Mouse (Mus musculus) MEL (cell line): ENCODE data around the gene Lins1. TPM values are rescaled to one million over a fixed set of nuclear protein-coding genes. Genes with fewer than 3 reads are reported as not detected.

ENCODE experiments used
- DNase-seq: peaks from one replicate; pipeline ENCODE4 v3.0.0; 2011; ENCODE audit warnings: low read depth, low spot score
- H3K27ac ChIP-seq: 2 replicates; pipeline ENCODE4 v1.5.1; 2012; ENCODE audit warnings: low read depth, mild to moderate bottlenecking, control low read depth, low read length, moderate library complexity; ENCODE audit not compliant: control insufficient read depth
- H3K27me3 ChIP-seq, 2 experiments: fragments of 150-350 bp in 1 of 2; sonication (generic) in 1 of 2; 2 replicates each; pipeline ENCODE4 v1.6.1; 2012; ENCODE audit warnings: low read length in 2 of 2, mild to moderate bottlenecking in 2 of 2, improper control_type of control experiment in 1 of 2, moderate library complexity in 1 of 2; ENCODE audit not compliant: insufficient read depth in 2 of 2, control insufficient read depth in 1 of 2
- H3K36me3 ChIP-seq, 2 experiments: 2 replicates each; pipeline ENCODE4 v1.6.1; 2012 to 2014; ENCODE audit warnings: low read length in 2 of 2, improper control_type of control experiment in 1 of 2, inconsistent platforms in 1 of 2, mild to moderate bottlenecking in 1 of 2; ENCODE audit not compliant: insufficient read depth in 2 of 2, control insufficient read depth in 1 of 2
- H3K4me1 ChIP-seq, 2 experiments: fragments of 150-350 bp in 1 of 2; sonication (generic) in 1 of 2; 2 replicates each; pipeline ENCODE4 v1.6.1; 2012; ENCODE audit warnings: low read length in 2 of 2, improper control_type of control experiment in 1 of 2, mild to moderate bottlenecking in 1 of 2; ENCODE audit not compliant: insufficient read depth in 2 of 2, control insufficient read depth in 1 of 2
- H3K4me3 ChIP-seq, 2 experiments: fragments of 150-350 bp in 1 of 2; sonication (generic) in 1 of 2; 2 replicates each; pipeline ENCODE4 v1.5.1; 2012; ENCODE audit warnings: low read depth in 2 of 2, low read length in 2 of 2, mild to moderate bottlenecking in 2 of 2, moderate library complexity in 2 of 2, control low read depth in 1 of 2, improper control_type of control experiment in 1 of 2; ENCODE audit not compliant: control insufficient read depth in 1 of 2, insufficient read depth in 1 of 2
- H3K79me2 ChIP-seq: 2 replicates; pipeline ENCODE4 v1.6.1; 2012; ENCODE audit warnings: mild to moderate bottlenecking, low read length, moderate library complexity; ENCODE audit not compliant: control insufficient read depth, poor library complexity, insufficient read depth
- H3K9ac ChIP-seq: 2 replicates; pipeline ENCODE4 v1.6.1; 2012; ENCODE audit warnings: low read depth, mild to moderate bottlenecking, control low read depth, low read length, moderate library complexity; ENCODE audit not compliant: control insufficient read depth, poor library complexity, severe bottlenecking
- H3K9me3 ChIP-seq: fragments of 150-350 bp; sonication (generic); replicated peaks from 2 replicates; pipeline ENCODE4 v1.6.1; 2012; ENCODE audit warnings: mild to moderate bottlenecking, low read length, improper control_type of control experiment, moderate library complexity; ENCODE audit not compliant: insufficient read depth
- CHD1 ChIP-seq: IDR thresholded peaks from 2 replicates; pipeline ENCODE4 v1.6.1; 2012; ENCODE audit warnings: low read depth, mild to moderate bottlenecking, inconsistent platforms, low read length, improper control_type of control experiment
- EP300 ChIP-seq, 2 experiments: IDR thresholded peaks; 2 replicates each; pipeline ENCODE4 v1.6.1; 2011; ENCODE audit warnings: improper control_type of control experiment in 2 of 2, low read length in 2 of 2, low read depth in 1 of 2, mild to moderate bottlenecking in 1 of 2
- ETS1 ChIP-seq: IDR thresholded peaks from 2 replicates; pipeline ENCODE4 v1.6.1; 2012; ENCODE audit warnings: low read depth, mild to moderate bottlenecking, inconsistent platforms, low read length, improper control_type of control experiment, moderate library complexity
- GABPA ChIP-seq: IDR thresholded peaks from 2 replicates; pipeline ENCODE4 v1.6.1; 2012; ENCODE audit warnings: low read depth, mild to moderate bottlenecking, inconsistent platforms, low read length, improper control_type of control experiment, moderate library complexity
- GATA1 ChIP-seq: IDR thresholded peaks from 2 replicates; pipeline ENCODE4 v1.6.1; 2011; ENCODE audit warnings: low read depth, low read length, improper control_type of control experiment
- KAT2A ChIP-seq: conservative IDR thresholded peaks from 2 replicates; pipeline ENCODE4 v1.6.1; 2012; ENCODE audit warnings: low read depth, low read length, improper control_type of control experiment, inconsistent platforms
- MAFK ChIP-seq: IDR thresholded peaks from 2 replicates; pipeline ENCODE4 v1.6.1; 2011; ENCODE audit warnings: low read depth, mild to moderate bottlenecking, low read length, improper control_type of control experiment, borderline replicate concordance
- MAX ChIP-seq: IDR thresholded peaks from 2 replicates; pipeline ENCODE4 v1.6.1; 2011; ENCODE audit warnings: low read length, improper control_type of control experiment
- MXI1 ChIP-seq: IDR thresholded peaks from 2 replicates; pipeline ENCODE4 v1.6.1; 2011; ENCODE audit warnings: mild to moderate bottlenecking, low read depth, low read length, improper control_type of control experiment
- MYC ChIP-seq: IDR thresholded peaks from 2 replicates; pipeline ENCODE4 v1.6.1; 2011; ENCODE audit warnings: low read depth, mild to moderate bottlenecking, low read length, improper control_type of control experiment, moderate library complexity
- NELFE ChIP-seq: IDR thresholded peaks from 2 replicates; pipeline ENCODE4 v1.6.1; 2011; ENCODE audit warnings: low read depth, low read length, improper control_type of control experiment
- POLR2AphosphoS2 ChIP-seq: IDR thresholded peaks from 2 replicates; pipeline ENCODE4 v1.6.1; 2011; ENCODE audit warnings: low read length, improper control_type of control experiment
- POLR2AphosphoS5 ChIP-seq: IDR thresholded peaks from 2 replicates; pipeline ENCODE4 v1.6.1; 2012; ENCODE audit warnings: low read depth, borderline replicate concordance, mild to moderate bottlenecking, inconsistent platforms, low read length, moderate library complexity, mixed read lengths
- RAD21 ChIP-seq: IDR thresholded peaks from 2 replicates; pipeline ENCODE4 v1.6.1; 2011; ENCODE audit warnings: mild to moderate bottlenecking, low read depth, low read length, improper control_type of control experiment
- SIN3A ChIP-seq: IDR thresholded peaks from 2 replicates; pipeline ENCODE4 v1.6.1; 2012; ENCODE audit warnings: low read length, improper control_type of control experiment, inconsistent platforms
- SMC3 ChIP-seq: IDR thresholded peaks from 2 replicates; pipeline ENCODE4 v1.6.1; 2011; ENCODE audit warnings: low read depth, low read length, improper control_type of control experiment
- TBP ChIP-seq: IDR thresholded peaks from 2 replicates; pipeline ENCODE4 v1.8.0; 2011; ENCODE audit warnings: low read depth, low read length, improper control_type of control experiment
- TCF12 ChIP-seq: IDR thresholded peaks from 2 replicates; pipeline ENCODE4 v1.6.1; 2014; ENCODE audit warnings: low read depth, mild to moderate bottlenecking, inconsistent platforms, low read length, improper control_type of control experiment, moderate library complexity
- USF1 ChIP-seq: IDR thresholded peaks from 2 replicates; pipeline ENCODE4 v1.6.1; 2014; ENCODE audit warnings: low read depth, mild to moderate bottlenecking, inconsistent platforms, low read length, improper control_type of control experiment, moderate library complexity
- USF2 ChIP-seq, 2 experiments: IDR thresholded peaks; 2 replicates each; pipeline ENCODE4 v1.6.1; 2011 to 2012; ENCODE audit warnings: improper control_type of control experiment in 2 of 2, low read length in 2 of 2, borderline replicate concordance in 1 of 2, inconsistent platforms in 1 of 2, low read depth in 1 of 2, mild to moderate bottlenecking in 1 of 2; ENCODE audit not compliant: insufficient read depth in 1 of 2
- ZKSCAN1 ChIP-seq: IDR thresholded peaks from 2 replicates; pipeline ENCODE4 v1.6.1; 2012; ENCODE audit warnings: low read depth, mild to moderate bottlenecking, inconsistent platforms, low read length, improper control_type of control experiment, moderate library complexity
- ZMIZ1 ChIP-seq: IDR thresholded peaks from 2 replicates; pipeline ENCODE4 v1.6.1; 2012; ENCODE audit warnings: low read depth, mild to moderate bottlenecking, inconsistent platforms, low read length, improper control_type of control experiment, moderate library complexity
- ZNF384 ChIP-seq: IDR thresholded peaks from 2 replicates; pipeline ENCODE4 v1.6.1; 2012; ENCODE audit warnings: low read depth, mild to moderate bottlenecking, inconsistent platforms, low read length, improper control_type of control experiment
- polyA plus RNA-seq, 2 experiments: library from polyadenylated mRNA; stranded (reverse) in 1 of 2; unstranded in 1 of 2; fragments of >175 nt in 1 of 2; fragments of >200 nt in 1 of 2; gene quantifications; 2 replicates each; pipeline versions ENCODE4 v1.2.1 to v1.2.4; 2012; ENCODE audit warnings: low replicate concordance in 2 of 2, low read depth in 1 of 2; ENCODE audit not compliant: insufficient read length in 2 of 2, insufficient read depth in 1 of 2, missing spikeins in 1 of 2
- total RNA-seq: library from RNA; depleted of rRNA; stranded (reverse); fragments of 300-350 nt; gene quantifications from 2 replicates; pipeline ENCODE4 v1.2.3, GENCODE M21; 2012

Gene Lins1
- total and polyA plus RNA-seq, 3 experiments, result 9.1 to 14.5 TPM; not detected in 1

- no peak for TF ChIP-seq SMC3
- TF ChIP-seq POLR2AphosphoS2, result no peak
- no peak for TF ChIP-seq POLR2AphosphoS5
- no peak for TF ChIP-seq ZNF384
Observed at GRCm38 (mm10) chr7:66689620-66690360, at the start of gene Lins1 (continued).

- Histone ChIP-seq H3K9ac (no peak overlapping the region), H3K79me2 (no peaks in the 10 kb centered on the region), H3K27ac (no peak overlapping the region), H3K4me3 (no peak overlapping the region), H3K36me3 (peaks cover 0 to 17% of the 10 kb centered on the region in 2 experiments; a peak in 2 of 4 replicates), H3K27me3 (no peaks in the 10 kb centered on the region), H3K9me3 (no peaks in the 10 kb centered on the region), H3K4me1 (peaks cover 0 to 7% of the 10 kb centered on the region in 2 experiments; a peak in 2 of 4 replicates)
- no peak for DNase-seq
- no peak for TF ChIP-seq RAD21
- no peak for TF ChIP-seq GABPA
- TF ChIP-seq MAX, result no peak
- TF ChIP-seq MAFK, result no peak
- no peak for TF ChIP-seq USF2 (IDR thresholded peaks at IDR 0.05; ENCODE audit: borderline replicate concordance in 1 of 2, insufficient read depth in 1 of 2, low read depth in 1 of 2, low read length in 2 of 2)
- no peak for TF ChIP-seq ZNF384
- TF ChIP-seq SMC3, result no peak
- no peak for TF ChIP-seq TCF12
- no peak for TF ChIP-seq TBP
- TF ChIP-seq KAT2A, result no peak
- TF ChIP-seq CHD1, result no peak
- TF ChIP-seq ZKSCAN1, result no peak
Observed at GRCm38 (mm10) chr7:66645736-66646135, 44.0 kb upstream of the Lins1 start.

GRCm38 (mm10) chr7:66649181-66649580 lies 40.5 kb upstream of the Lins1 start:
- no peak overlapping the region for H3K4me3 ChIP-seq

More at GRCm38 (mm10) chr7:66649181-66649580, 40.5 kb upstream of the Lins1 start:
- Histone ChIP-seq H3K36me3 (peaks cover 0 to 26% of the 10 kb centered on the region in 2 experiments; a peak in 2 of 4 replicates), H3K4me1 (peaks cover 4 to 14% of the 10 kb centered on the region in 2 experiments), H3K27me3 (no peaks in the 10 kb centered on the region), H3K79me2 (no peaks in the 10 kb centered on the region), H3K9ac (no peak overlapping the region), H3K9me3 (no peaks in the 10 kb centered on the region), H3K27ac (peak overlapping the region; percentile 23; the same call in 1 of the 2 replicates)
- peak; percentile 74 for DNase-seq
- peak; percentile 88 for TF ChIP-seq MAX
- no peak for TF ChIP-seq POLR2AphosphoS2
- 0 out of 2 replicates have a peak, but pooled peaks have one; percentile 14 for TF ChIP-seq USF1
- TF ChIP-seq NELFE, result no peak
- TF ChIP-seq MYC, result peak; percentile 75; the same call in 1 of the 2 replicates
- peak; percentile 90 for TF ChIP-seq ETS1
- TF ChIP-seq EP300 (IDR thresholded peaks at IDR 0.05; ENCODE audit: low read depth in 1 of 2, low read length in 2 of 2), result peak; percentile 49 to 51; a peak in 3 of 4 replicates
- peak; percentile 99 for TF ChIP-seq MXI1
- TF ChIP-seq GATA1, result peak; percentile 86
- peak; percentile 48; the same call in 1 of the 2 replicates for TF ChIP-seq TBP
- TF ChIP-seq ZMIZ1, result no peak
- peak; percentile 97 for TF ChIP-seq SIN3A
